Mouse (Mus musculus): ENCODE results near the gene Cmtm5. TPM values are rescaled to one million over a fixed set of nuclear protein-coding genes. Genes with fewer than 3 reads are reported as not detected.

The Cmtm5 gene
- polyA plus RNA-seq, 1 experiment from 2014 or later: 2.1 TPM

GRCm38 (mm10) chr14:54961487-54961886, 25.4 kb downstream of the Cmtm5 start:
- TF ChIP-seq CTCF (IDR thresholded peaks at IDR 0.05; ENCODE audit: low read depth): no peak
- Histone ChIP-seq H3K4me3 (replicated peaks; ENCODE audit: low read depth, low read length) (no peak overlapping the region), H3K4me2 (ENCODE audit: low read length) (no peak overlapping the region), H3K4me1 (replicated peaks; ENCODE audit: insufficient read depth, low read length) (no peaks in the 10 kb centered on the region), H3K27ac (no peak overlapping the region), H3K36me3 (ENCODE audit: insufficient read depth, low read length) (no peaks in the 10 kb centered on the region), H3K27me3 (ENCODE audit: insufficient read depth, low read length) (no peaks in the 10 kb centered on the region), H3K9me3 (replicated peaks; ENCODE audit: low read length) (no peaks in the 10 kb centered on the region), H3K9ac (ENCODE audit: low read depth, low read length) (no peak overlapping the region)
- 76% methylated on average over 5 of the region's 5 CpGs for WGBS
- ATAC-seq (replicated peaks; ENCODE audit: low FRiP score, low read depth): no peak
- DNase-seq (ENCODE audit: low spot score): no peak

DNA sequence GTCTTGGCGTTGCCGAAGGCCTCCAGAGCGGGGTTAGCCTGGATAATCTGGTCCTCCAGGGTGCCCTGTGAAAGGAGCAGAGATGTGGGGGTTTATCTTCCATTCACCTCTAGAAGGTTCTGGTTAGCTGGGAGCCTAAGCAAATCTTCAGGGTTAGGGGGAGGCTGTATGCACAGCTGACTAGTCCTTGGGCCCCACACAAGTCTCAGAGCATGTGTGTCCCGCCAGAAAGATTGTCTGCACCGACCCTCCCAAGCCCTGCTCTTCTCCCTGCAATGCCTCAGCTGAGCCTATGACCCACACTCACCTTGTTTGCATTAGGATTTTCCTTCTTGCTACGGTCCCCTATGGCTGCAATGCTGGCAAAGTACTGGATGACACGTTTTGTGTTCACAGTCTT, 26.7 kb downstream of the Cmtm5 start:
- Histone ChIP-seq H3K36me3 (ENCODE audit: insufficient read depth, low read length) (no peaks in the 10 kb centered on the region), H3K4me2 (ENCODE audit: low read length) (no peak overlapping the region), H3K4me1 (replicated peaks; ENCODE audit: insufficient read depth, low read length) (no peaks in the 10 kb centered on the region), H3K9me3 (replicated peaks; ENCODE audit: low read length) (no peaks in the 10 kb centered on the region), H3K27me3 (ENCODE audit: insufficient read depth, low read length) (no peaks in the 10 kb centered on the region), H3K27ac (no peak overlapping the region), H3K9ac (ENCODE audit: low read depth, low read length) (no peak overlapping the region), H3K4me3 (replicated peaks; ENCODE audit: low read depth, low read length) (no peak overlapping the region)
- ATAC-seq (replicated peaks; ENCODE audit: low FRiP score, low read depth) (no peak), DNase-seq (ENCODE audit: low spot score) (no peak)
- no peak for TF ChIP-seq CTCF (IDR thresholded peaks at IDR 0.05; ENCODE audit: low read depth)
- 81% methylated on average over 7 of the region's 7 CpGs for WGBS

DNA sequence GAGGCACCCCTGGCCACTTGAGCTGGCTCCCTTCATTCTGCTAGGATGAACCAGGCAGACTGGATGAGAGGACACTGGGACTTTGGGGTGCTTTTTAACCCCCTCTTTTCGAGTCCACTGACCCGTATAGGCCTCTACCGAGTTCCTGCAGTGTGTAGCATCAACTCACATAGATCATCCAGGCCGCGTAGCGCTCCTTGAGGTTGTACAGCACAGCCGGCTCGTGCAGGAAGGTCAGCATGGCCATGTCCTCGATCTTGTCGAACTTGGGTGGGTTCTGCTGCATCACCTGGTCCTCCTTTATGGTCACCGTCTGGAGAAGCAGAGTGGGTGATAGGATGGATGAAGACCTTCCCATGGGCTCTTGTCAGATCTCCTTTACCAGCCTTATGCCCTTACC, 27.7 kb downstream of the Cmtm5 start:
- no peak overlapping the region for H3K4me3 ChIP-seq (replicated peaks; ENCODE audit: low read depth, low read length)
- ATAC-seq (replicated peaks; ENCODE audit: low FRiP score, low read depth) (no peak), DNase-seq (ENCODE audit: low spot score) (no peak)
- WGBS: 86% methylated on average over 11 of the region's 11 CpGs
- no peak overlapping the region for H3K9ac ChIP-seq (ENCODE audit: low read depth, low read length)
- no peak overlapping the region for H3K27ac ChIP-seq
- H3K27me3 ChIP-seq (ENCODE audit: insufficient read depth, low read length): no peaks in the 10 kb centered on the region
- no peak for TF ChIP-seq CTCF (IDR thresholded peaks at IDR 0.05; ENCODE audit: low read depth)
- no peaks in the 10 kb centered on the region for H3K9me3 ChIP-seq (replicated peaks; ENCODE audit: low read length)
- H3K36me3 ChIP-seq (ENCODE audit: insufficient read depth, low read length): no peaks in the 10 kb centered on the region
- no peak overlapping the region for H3K4me2 ChIP-seq (ENCODE audit: low read length)
- H3K4me1 ChIP-seq (replicated peaks; ENCODE audit: insufficient read depth, low read length): no peaks in the 10 kb centered on the region

DNA sequence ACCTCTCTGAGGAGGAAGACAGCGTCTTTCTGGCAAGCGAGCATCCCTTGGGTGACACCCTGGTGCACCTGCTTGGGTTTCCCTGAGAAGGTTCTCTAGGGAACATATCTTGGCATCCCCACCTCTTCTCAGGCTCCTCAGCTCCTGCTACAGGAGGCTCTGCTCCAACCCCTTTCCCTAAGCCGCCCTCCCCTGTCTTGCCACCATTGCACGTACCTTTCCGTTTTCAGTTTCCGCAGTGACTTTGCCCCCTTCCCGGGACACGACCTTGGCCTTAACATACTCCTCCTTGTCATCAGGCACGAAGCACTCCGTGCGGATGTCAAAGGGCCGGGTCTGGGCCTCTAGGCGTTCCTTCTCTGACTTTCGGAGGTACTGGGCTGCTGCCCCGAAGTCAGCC, 29.0 kb downstream of the Cmtm5 start:
- TF ChIP-seq CTCF (IDR thresholded peaks at IDR 0.05; ENCODE audit: low read depth): no peak
- Histone ChIP-seq H3K9ac (ENCODE audit: low read depth, low read length) (no peak overlapping the region), H3K9me3 (replicated peaks; ENCODE audit: low read length) (no peaks in the 10 kb centered on the region), H3K4me3 (replicated peaks; ENCODE audit: low read depth, low read length) (no peak overlapping the region), H3K27me3 (ENCODE audit: insufficient read depth, low read length) (no peaks in the 10 kb centered on the region), H3K4me1 (replicated peaks; ENCODE audit: insufficient read depth, low read length) (no peaks in the 10 kb centered on the region), H3K36me3 (ENCODE audit: insufficient read depth, low read length) (no peaks in the 10 kb centered on the region), H3K4me2 (ENCODE audit: low read length) (no peak overlapping the region), H3K27ac (no peak overlapping the region)
- 73% methylated on average over 15 of the region's 15 CpGs for WGBS
- ATAC-seq (replicated peaks; ENCODE audit: low FRiP score, low read depth): no peak
- DNase-seq (ENCODE audit: low spot score): no peak

- Histone ChIP-seq H3K4me2 (ENCODE audit: low read length) (no peak overlapping the region), H3K27me3 (ENCODE audit: insufficient read depth, low read length) (no peaks in the 10 kb centered on the region), H3K4me3 (replicated peaks; ENCODE audit: low read depth, low read length) (no peak overlapping the region), H3K27ac (no peak overlapping the region), H3K9me3 (replicated peaks; ENCODE audit: low read length) (no peaks in the 10 kb centered on the region), H3K4me1 (replicated peaks; ENCODE audit: insufficient read depth, low read length) (no peaks in the 10 kb centered on the region), H3K9ac (ENCODE audit: low read depth, low read length) (no peak overlapping the region), H3K36me3 (ENCODE audit: insufficient read depth, low read length) (no peaks in the 10 kb centered on the region)
- TF ChIP-seq CTCF (IDR thresholded peaks at IDR 0.05; ENCODE audit: low read depth): no peak
- no peak for ATAC-seq (replicated peaks; ENCODE audit: low FRiP score, low read depth)
- WGBS: 72% methylated on average over 6 of the region's 6 CpGs
- no peak for DNase-seq (ENCODE audit: low spot score)
Observed at GRCm38 (mm10) chr14:54965631-54966030, 29.6 kb downstream of the Cmtm5 start.

DNA sequence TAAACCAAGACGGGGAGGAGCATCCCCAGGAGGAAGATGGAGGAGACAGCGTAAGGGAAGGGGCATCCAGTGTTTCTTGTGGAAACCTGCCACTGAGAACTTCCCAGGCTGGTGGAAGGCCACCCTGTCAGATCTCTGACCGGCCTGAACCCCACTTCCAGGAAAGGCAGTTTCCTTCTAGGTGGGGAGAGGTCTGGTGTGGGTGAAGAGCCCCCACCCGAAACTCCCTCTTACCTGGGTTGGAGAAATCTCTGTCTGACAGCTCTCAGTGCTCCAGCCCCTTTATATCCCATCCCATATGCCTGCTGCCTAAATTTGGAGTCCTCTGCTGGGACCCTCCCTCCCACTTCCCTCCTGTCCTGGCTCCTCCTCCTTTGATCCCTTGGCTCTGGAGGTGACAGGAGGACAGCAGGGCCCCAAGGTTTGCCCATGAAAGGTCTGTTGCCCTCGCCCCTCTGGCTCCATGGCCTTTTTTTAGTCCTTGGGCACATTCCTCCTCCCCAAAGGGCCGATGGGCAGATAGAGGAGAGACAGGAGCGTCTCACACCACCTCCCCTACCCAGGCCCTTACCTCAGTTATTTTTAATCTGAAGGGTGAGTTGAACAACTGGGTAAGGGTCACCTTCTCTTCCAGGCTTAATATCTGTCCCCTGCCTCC, 30.4 kb downstream of the Cmtm5 start, which contains the start of gene Myh6:
TSS of gene Myh6 (minus strand) at position 608 of the 658 bp plus-strand sequence.
- H3K27ac ChIP-seq: no peak within 1 kb of the TSS
- TF ChIP-seq CTCF (IDR thresholded peaks at IDR 0.05; ENCODE audit: low read depth): no peak
- no peaks in the 10 kb centered on the region for H3K9me3 ChIP-seq (replicated peaks; ENCODE audit: low read length)
- no peak within 1 kb of the TSS for H3K9ac ChIP-seq (ENCODE audit: low read depth, low read length)
- no peaks in the 10 kb centered on the region for H3K27me3 ChIP-seq (ENCODE audit: insufficient read depth, low read length)
- no peaks in the 10 kb centered on the region for H3K36me3 ChIP-seq (ENCODE audit: insufficient read depth, low read length)
- H3K4me1 ChIP-seq (replicated peaks; ENCODE audit: insufficient read depth, low read length): no peaks in the 10 kb centered on the region
- no peak within 1 kb of the TSS for H3K4me2 ChIP-seq (ENCODE audit: low read length)
- no peak for ATAC-seq (replicated peaks; ENCODE audit: low FRiP score, low read depth)
- WGBS: 70% methylated on average over 7 of the region's 7 CpGs
- DNase-seq (ENCODE audit: low spot score): no peak
- no peak within 1 kb of the TSS for H3K4me3 ChIP-seq (replicated peaks; ENCODE audit: low read depth, low read length)

DNA sequence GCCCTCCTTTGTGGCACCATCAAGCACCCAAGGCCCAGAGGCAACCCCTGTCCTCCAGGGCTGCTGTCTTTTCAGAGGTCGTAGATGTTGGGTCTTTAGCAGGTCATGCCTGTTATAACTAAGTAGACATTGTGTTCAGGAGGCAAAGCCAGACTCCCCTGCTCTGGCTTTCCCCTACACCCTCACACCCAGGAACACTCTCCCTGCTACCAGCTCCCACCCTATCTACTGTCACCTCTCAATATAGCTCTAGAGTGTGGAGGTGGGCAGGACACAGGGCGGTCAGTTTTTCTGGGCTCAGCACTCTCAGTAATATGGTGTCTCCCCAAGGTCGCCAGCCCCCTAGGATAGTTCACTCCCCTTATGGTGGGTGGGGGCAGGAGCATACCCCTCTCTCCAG, 31.8 kb downstream of the Cmtm5 start:
- H3K27me3 ChIP-seq (ENCODE audit: insufficient read depth, low read length): no peaks in the 10 kb centered on the region
- DNase-seq (ENCODE audit: low spot score) (no peak), ATAC-seq (replicated peaks; ENCODE audit: low FRiP score, low read depth) (no peak)
- no peaks in the 10 kb centered on the region for H3K36me3 ChIP-seq (ENCODE audit: insufficient read depth, low read length)
- H3K9ac ChIP-seq (ENCODE audit: low read depth, low read length): no peak overlapping the region
- H3K4me3 ChIP-seq (replicated peaks; ENCODE audit: low read depth, low read length): no peak overlapping the region
- TF ChIP-seq CTCF (IDR thresholded peaks at IDR 0.05; ENCODE audit: low read depth): no peak
- H3K27ac ChIP-seq: no peak overlapping the region
- H3K4me2 ChIP-seq (ENCODE audit: low read length): no peak overlapping the region
- H3K4me1 ChIP-seq (replicated peaks; ENCODE audit: insufficient read depth, low read length): no peaks in the 10 kb centered on the region
- 91% methylated on average over 3 of the region's 3 CpGs for WGBS
- H3K9me3 ChIP-seq (replicated peaks; ENCODE audit: low read length): no peaks in the 10 kb centered on the region

Measured in kidney, postnatal 0 days (tissue).